ENCODE assay signal across 1 mouse cellular context in genomic region chr4:135641302-135642079, GRCm38 (mm10). TPM values are rescaled to one million over a fixed set of nuclear protein-coding genes. Genes with fewer than 3 reads are reported as not detected.
"Had no signal": no experiment of that assay in that cellular context is flagged by ENCODE, and none has a peak within 500 bp of the region (broad histone marks: within the 10 kb centered on the region; RNA-seq: fewer than 3 reads in every experiment).

No protein-coding gene starts in this region.

RNA-seq across cellular contexts. Expression of gene Ifnlr1, which starts 44.6 kb away (rescaled TPM):
- polyA plus RNA-seq: myocyte had no signal
